Mouse (Mus musculus) adrenal gland, adult 2 months (tissue): ENCODE measurements around the gene Ankrd28. TPM values are rescaled to one million over a fixed set of nuclear protein-coding genes. Genes with fewer than 3 reads are reported as not detected.
A peak's percentile ranks its signal among the peaks of the same experiment; 100 is the strongest.
"Not testable (repeated sequence)": the region's sequence is repeated elsewhere in the genome, so short reads cannot be mapped to it uniquely, and the experiment has no call there.

ENCODE experiments used
- DNase-seq: peaks from one replicate; pipeline ENCODE4 v3.0.0; 2021
- long read RNA-seq: library from polyadenylated mRNA; stranded (forward); transcript quantifications from one replicate; pipeline ENCODE4 v2.0.0, GENCODE M21; 2021
- polyA plus RNA-seq: library from polyadenylated mRNA; depleted of rRNA; stranded (reverse); fragments of >200 nt; gene quantifications from 2 replicates; pipeline ENCODE4 v1.2.3, GENCODE M21; 2012; rRNA removed
- total RNA-seq, 2 experiments: library from RNA; stranded (reverse); gene quantifications; 2 replicates each; pipeline ENCODE4 v1.2.3; 2021

Ankrd28 gene
- total RNA-seq (10 to 100 TPM; 10.4 to 17.7 TPM), polyA plus RNA-seq (1.2 and 3.2 TPM in 2 replicates)
- long read RNA-seq, full-length matches to known transcripts, result 3 of 5 reads
- long read RNA-seq, partial matches to known transcripts, result 2 of 5 reads
- long read RNA-seq, other reads (novel, unspliced or antisense), result 0 of 5 reads

GRCm38 (mm10) chr14:31830571-31831369 lies at the start of gene Ankrd28:
Gene Ankrd28, minus strand, starts transcription at chr14:31830651.
- DNase-seq, result peak; percentile 98

- DNase-seq, result peak; percentile 45
Observed at GRCm38 (mm10) chr14:31879456-31879855, 49.0 kb upstream of the Ankrd28 start.

- DNase-seq, result peak; percentile 56
Observed at GRCm38 (mm10) chr14:31872130-31872529, 41.7 kb upstream of the Ankrd28 start.

- DNase-seq, result no peak
Observed at GRCm38 (mm10) chr14:31870436-31870835, 40.0 kb upstream of the Ankrd28 start.

- no peak for DNase-seq
Observed at GRCm38 (mm10) chr14:31868591-31868990, 38.1 kb upstream of the Ankrd28 start.

- DNase-seq, result not testable (repeated sequence)
Observed at GRCm38 (mm10) chr14:31866366-31866765, 35.9 kb upstream of the Ankrd28 start.

- DNase-seq, result no peak
Observed at GRCm38 (mm10) chr14:31858679-31859078, 28.2 kb upstream of the Ankrd28 start.

GRCm38 (mm10) chr14:31857096-31857975 lies 26.9 kb upstream of the Ankrd28 start:
- DNase-seq, result no peak

- DNase-seq, result no peak
Observed at GRCm38 (mm10) chr14:31856007-31856406, 25.6 kb upstream of the Ankrd28 start.

GRCm38 (mm10) chr14:31854667-31855066 lies 24.2 kb upstream of the Ankrd28 start:
- no peak for DNase-seq

GRCm38 (mm10) chr14:31843571-31843970 lies 13.1 kb upstream of the Ankrd28 start:
- no peak for DNase-seq

- no peak for DNase-seq
Observed at GRCm38 (mm10) chr14:31832022-31832421, 1.6 kb upstream of the Ankrd28 start.

GRCm38 (mm10) chr14:31831370-31831712 lies 890 bp upstream of the Ankrd28 start:
- DNase-seq, result no peak

- peak; percentile 81 for DNase-seq
Observed at GRCm38 (mm10) chr14:31829761-31830562, 489 bp downstream of the Ankrd28 start.

- DNase-seq, result no peak
Observed at GRCm38 (mm10) chr14:31827221-31827620, 3.2 kb downstream of the Ankrd28 start.

GRCm38 (mm10) chr14:31809942-31810341 lies 20.5 kb downstream of the Ankrd28 start:
- no peak for DNase-seq

GRCm38 (mm10) chr14:31803791-31804190 lies 26.7 kb downstream of the Ankrd28 start:
- no peak for DNase-seq

GRCm38 (mm10) chr14:31800976-31801375 lies 29.5 kb downstream of the Ankrd28 start:
- DNase-seq, result no peak

- no peak for DNase-seq
Observed at GRCm38 (mm10) chr14:31800446-31800845, 30.0 kb downstream of the Ankrd28 start.

- no peak for DNase-seq
Observed at GRCm38 (mm10) chr14:31798937-31799336, 31.5 kb downstream of the Ankrd28 start.

GRCm38 (mm10) chr14:31795535-31795934 lies 34.9 kb downstream of the Ankrd28 start:
- no peak for DNase-seq

- no peak for DNase-seq
Observed at GRCm38 (mm10) chr14:31794776-31795126, 35.7 kb downstream of the Ankrd28 start.
